Mouse (Mus musculus) CH12.LX (cell line): ENCODE measurements around the gene Gsc. TPM values are rescaled to one million over a fixed set of nuclear protein-coding genes. Genes with fewer than 3 reads are reported as not detected.

Experiments used
- DNase-seq: peaks from one replicate; pipeline ENCODE4 v3.0.0-alpha.2; 2013; ENCODE audit errors: extremely low read depth
- H3K27ac ChIP-seq: 2 replicates; pipeline ENCODE4 v1.5.1; 2012; ENCODE audit warnings: low read depth, mild to moderate bottlenecking, control low read depth, moderate library complexity; ENCODE audit not compliant: insufficient read depth
- H3K27me3 ChIP-seq: replicated peaks from 2 replicates; pipeline ENCODE3; 2012; ENCODE audit warnings: inconsistent platforms
- H3K36me3 ChIP-seq, 2 experiments: replicated peaks in 1 of 2; 2 replicates each; pipeline versions ENCODE3 to v1.6.1; 2012; ENCODE audit warnings: inconsistent platforms in 1 of 2, low read length in 1 of 2, mild to moderate bottlenecking in 1 of 2, mixed read lengths in 1 of 2, moderate library complexity in 1 of 2; ENCODE audit not compliant: control insufficient read depth in 1 of 2, insufficient read depth in 1 of 2
- H3K4me1 ChIP-seq, 2 experiments: 2 replicates each; pipeline ENCODE4 v1.6.1; 2012; ENCODE audit warnings: inconsistent platforms in 1 of 2, moderate library complexity in 1 of 2; ENCODE audit not compliant: insufficient read depth in 2 of 2, control insufficient read depth in 1 of 2
- H3K4me2 ChIP-seq: 2 replicates; pipeline ENCODE4 v1.6.1; 2012; ENCODE audit warnings: low read depth, mild to moderate bottlenecking, control low read depth; ENCODE audit not compliant: poor library complexity, insufficient read depth, severe bottlenecking
- H3K4me3 ChIP-seq, 3 experiments: fragments of 150-350 bp in 1 of 3; sonication (generic) in 1 of 3; replicated peaks in 1 of 3; 2 replicates each; pipeline versions ENCODE3 to v1.5.1; 2011 to 2012; ENCODE audit warnings: low read depth in 2 of 3, low read length in 2 of 3, mild to moderate bottlenecking in 2 of 3, moderate library complexity in 2 of 3, control low read depth in 1 of 3, improper control_type of control experiment in 1 of 3, inconsistent platforms in 1 of 3, mixed read lengths in 1 of 3; ENCODE audit not compliant: poor library complexity in 1 of 3
- H3K79me2 ChIP-seq: replicated peaks from 2 replicates; pipeline ENCODE4 v1.6.1; 2012; ENCODE audit warnings: mild to moderate bottlenecking, moderate library complexity; ENCODE audit not compliant: control insufficient read depth, poor library complexity, insufficient read depth, severe bottlenecking; ENCODE audit errors: extremely low read depth
- H3K9ac ChIP-seq: 2 replicates; pipeline ENCODE4 v1.6.1; 2012; ENCODE audit warnings: low read depth, mild to moderate bottlenecking, control low read depth, moderate library complexity; ENCODE audit not compliant: insufficient read depth
- H3K9me3 ChIP-seq: replicated peaks from 2 replicates; pipeline ENCODE3; 2012; ENCODE audit warnings: low read length, inconsistent platforms, mixed read lengths
- BHLHE40 ChIP-seq: IDR thresholded peaks from 2 replicates; pipeline ENCODE4 v1.6.1; 2011; ENCODE audit warnings: mild to moderate bottlenecking, low read depth, low read length, improper control_type of control experiment
- CHD1 ChIP-seq: IDR thresholded peaks from 2 replicates; pipeline ENCODE4 v1.6.1; 2012; ENCODE audit warnings: low read depth, low read length, improper control_type of control experiment, inconsistent platforms
- CTCF ChIP-seq, 2 experiments: IDR thresholded peaks in 1 of 2; conservative IDR thresholded peaks in 1 of 2; 2 replicates each; pipeline ENCODE4 v1.5.1; 2011 to 2012; ENCODE audit warnings: low read depth in 2 of 2, low read length in 2 of 2, improper control_type of control experiment in 1 of 2, inconsistent platforms in 1 of 2, mild to moderate bottlenecking in 1 of 2, moderate library complexity in 1 of 2
- E2F4 ChIP-seq: IDR thresholded peaks from 2 replicates; pipeline ENCODE4 v1.6.1; 2011; ENCODE audit warnings: low read depth, low read length, improper control_type of control experiment; ENCODE audit not compliant: insufficient replicate concordance
- HCFC1 ChIP-seq: IDR thresholded peaks from 2 replicates; pipeline ENCODE4 v1.6.1; 2012; ENCODE audit warnings: low read depth, mild to moderate bottlenecking, inconsistent platforms, low read length, improper control_type of control experiment
- IRF4 ChIP-seq: IDR thresholded peaks from 2 replicates; pipeline ENCODE4 v1.6.1; 2014; ENCODE audit warnings: low read depth, mild to moderate bottlenecking, inconsistent platforms, low read length, improper control_type of control experiment
- JUN ChIP-seq: IDR thresholded peaks from 2 replicates; pipeline ENCODE4 v1.6.1; 2011; ENCODE audit warnings: low read depth, mild to moderate bottlenecking, low read length, improper control_type of control experiment, moderate library complexity; ENCODE audit not compliant: insufficient read depth
- KAT2A ChIP-seq: IDR thresholded peaks from 2 replicates; pipeline ENCODE4 v1.6.1; 2012; ENCODE audit warnings: low read length, improper control_type of control experiment, inconsistent platforms; ENCODE audit not compliant: insufficient replicate concordance
- MAFK ChIP-seq: IDR thresholded peaks from 2 replicates; pipeline ENCODE4 v1.6.1; 2011; ENCODE audit warnings: low read length, improper control_type of control experiment; ENCODE audit not compliant: insufficient replicate concordance
- MAX ChIP-seq: IDR thresholded peaks from 2 replicates; pipeline ENCODE4 v1.6.1; 2011; ENCODE audit warnings: low read length, improper control_type of control experiment
- MAZ ChIP-seq: IDR thresholded peaks from 2 replicates; pipeline ENCODE4 v1.6.1; 2012; ENCODE audit warnings: low read depth, mild to moderate bottlenecking, inconsistent platforms, low read length, improper control_type of control experiment, moderate library complexity
- MEF2A ChIP-seq: IDR thresholded peaks from 2 replicates; pipeline ENCODE4 v1.6.1; 2014; ENCODE audit warnings: low read depth, mild to moderate bottlenecking, inconsistent platforms, low read length, improper control_type of control experiment, borderline replicate concordance
- NELFE ChIP-seq: IDR thresholded peaks from 2 replicates; pipeline ENCODE4 v1.6.1; 2011; ENCODE audit warnings: low read depth, low read length, improper control_type of control experiment
- NRF1 ChIP-seq: IDR thresholded peaks from 2 replicates; pipeline ENCODE4 v1.6.1; 2014; ENCODE audit warnings: low read depth, mild to moderate bottlenecking, inconsistent platforms, low read length, improper control_type of control experiment, moderate library complexity
- PAX5 ChIP-seq: IDR thresholded peaks from 2 replicates; pipeline ENCODE4 v1.6.1; 2012; ENCODE audit warnings: low read length, inconsistent platforms, mixed read lengths
- POLR2AphosphoS2 ChIP-seq: IDR thresholded peaks from 2 replicates; pipeline ENCODE4 v1.6.1; 2011; ENCODE audit warnings: low read depth, low read length, improper control_type of control experiment
- RAD21 ChIP-seq: IDR thresholded peaks from 2 replicates; pipeline ENCODE4 v1.6.1; 2011; ENCODE audit warnings: low read depth, mild to moderate bottlenecking, low read length, improper control_type of control experiment, moderate library complexity
- RCOR1 ChIP-seq: conservative IDR thresholded peaks from 2 replicates; pipeline ENCODE4 v1.6.1; 2012; ENCODE audit warnings: low read depth, mild to moderate bottlenecking, inconsistent platforms, low read length, improper control_type of control experiment
- SIN3A ChIP-seq: IDR thresholded peaks from 2 replicates; pipeline ENCODE4 v1.6.1; 2012; ENCODE audit warnings: low read length, improper control_type of control experiment, inconsistent platforms
- SMC3 ChIP-seq: IDR thresholded peaks from 2 replicates; pipeline ENCODE4 v1.6.1; 2011; ENCODE audit warnings: low read depth, low read length, improper control_type of control experiment
- TBP ChIP-seq: conservative IDR thresholded peaks from 2 replicates; pipeline ENCODE4 v1.6.1; 2011; ENCODE audit warnings: low read depth, low read length, improper control_type of control experiment
- TCF12 ChIP-seq: IDR thresholded peaks from 2 replicates; pipeline ENCODE4 v1.6.1; 2014; ENCODE audit warnings: low read depth, mild to moderate bottlenecking, inconsistent platforms, low read length, improper control_type of control experiment
- UBTF ChIP-seq: IDR thresholded peaks from 2 replicates; pipeline ENCODE4 v1.6.1; 2012; ENCODE audit warnings: low read depth, mild to moderate bottlenecking, inconsistent platforms, low read length, improper control_type of control experiment, moderate library complexity
- USF1 ChIP-seq: IDR thresholded peaks from 2 replicates; pipeline ENCODE4 v1.6.1; 2014; ENCODE audit warnings: low read depth, mild to moderate bottlenecking, inconsistent platforms, low read length, improper control_type of control experiment
- ZC3H11A ChIP-seq: IDR thresholded peaks from 2 replicates; pipeline ENCODE4 v1.6.1; 2012; ENCODE audit warnings: low read depth, mild to moderate bottlenecking, inconsistent platforms, low read length, improper control_type of control experiment
- ZKSCAN1 ChIP-seq: IDR thresholded peaks from 2 replicates; pipeline ENCODE4 v1.6.1; 2012; ENCODE audit warnings: low read depth, inconsistent platforms, low read length, improper control_type of control experiment, borderline replicate concordance
- ZMIZ1 ChIP-seq: IDR thresholded peaks from 2 replicates; pipeline ENCODE4 v1.6.1; 2012; ENCODE audit warnings: low read depth, mild to moderate bottlenecking, inconsistent platforms, low read length, improper control_type of control experiment
- ZNF384 ChIP-seq: IDR thresholded peaks from 2 replicates; pipeline ENCODE4 v1.6.1; 2012; ENCODE audit warnings: low read depth, low read length, improper control_type of control experiment, inconsistent platforms
- dilution Hi-C: fragments of 300-500 bp; cut with MboI; formaldehyde crosslinking; loops from 2 replicates; pipeline ENCODE4 v1.14.3; 2020; ENCODE audit warnings: low sequenced_read_pairs; ENCODE audit not compliant: extremely low pct_unique_long_range_greater_than_20kb, extremely low pct_ligation_motif_present
- in situ Hi-C: fragments of 300-500 bp; cut with MboI; formaldehyde crosslinking; loops from 3 replicates; pipeline ENCODE4 v1.14.3; 2019; ENCODE audit warnings: low sequenced_read_pairs, low pct_ligation_motif_present, low pct_unique_long_range_greater_than_20kb, mixed read lengths
- polyA plus RNA-seq: library from polyadenylated mRNA; unstranded; fragments of >175 nt; gene quantifications from 2 replicates; pipeline ENCODE4 v1.2.1, GENCODE M21; 2012; ENCODE audit warnings: low read depth; ENCODE audit not compliant: insufficient read length
- total RNA-seq, 2 experiments: library from RNA; depleted of rRNA; stranded (reverse); fragments of 300-350 nt in 1 of 2; fragments of >200 nt in 1 of 2; gene quantifications; 2 replicates each; pipeline ENCODE4 v1.2.3; 2012 to 2014

Gene Gsc
- total and polyA plus RNA-seq, 3 experiments: not detected

- in situ Hi-C loops: no loop called here
- H3K79me2 ChIP-seq: no peaks in the 10 kb centered on the region
- H3K4me3 ChIP-seq: no peak overlapping the region
- H3K4me2 ChIP-seq: no peak overlapping the region
- no peak for DNase-seq
- TF ChIP-seq MAX (no peak), MAFK (no peak), BHLHE40 (no peak), ZC3H11A (no peak), POLR2AphosphoS2 (no peak), MAZ (no peak), NELFE (no peak), ZKSCAN1 (no peak), RCOR1 (no peak), E2F4 (no peak), CHD1 (no peak), JUN (no peak), SMC3 (no peak), TBP (no peak), IRF4 (no peak), USF1 (no peak), HCFC1 (no peak), MEF2A (no peak)
- TF ChIP-seq, all 38 proteins: peak for 0
- H3K4me1 ChIP-seq: no peaks in the 10 kb centered on the region
- H3K36me3 ChIP-seq: no peaks in the 10 kb centered on the region
- dilution Hi-C loops: no loop called here
- no peak overlapping the region for H3K27ac ChIP-seq
- H3K9me3 ChIP-seq: peaks cover 2% of the 10 kb centered on the region
- no peak overlapping the region for H3K9ac ChIP-seq
- H3K27me3 ChIP-seq: peaks cover 83% of the 10 kb centered on the region
Measured at GRCm38 (mm10) chr12:104481007-104481406, 7.9 kb upstream of the Gsc start.

GRCm38 (mm10) chr12:104478193-104478592 lies 5.1 kb upstream of the Gsc start:
- H3K4me1 ChIP-seq: no peaks in the 10 kb centered on the region
- in situ Hi-C loops: no loop called here
- no peaks in the 10 kb centered on the region for H3K79me2 ChIP-seq
- DNase-seq: no peak
- TF ChIP-seq ZNF384: no peak
- no peak for TF ChIP-seq TCF12
- no peak for TF ChIP-seq CTCF (conservative IDR thresholded peaks at IDR 0.05 in 1 of 2, IDR thresholded peaks at IDR 0.05 in 1 of 2; ENCODE audit: low read depth in 2 of 2, low read length in 2 of 2)
- TF ChIP-seq PAX5: no peak
- no peak for TF ChIP-seq RAD21
- no peak for TF ChIP-seq ZKSCAN1
- TF ChIP-seq E2F4: no peak
- TF ChIP-seq UBTF: no peak
- TF ChIP-seq SIN3A: no peak
- no peak for TF ChIP-seq KAT2A
- TF ChIP-seq RCOR1: no peak
- TF ChIP-seq TBP: no peak
- TF ChIP-seq MAZ: no peak
- TF ChIP-seq JUN: no peak
- no peak for TF ChIP-seq MAFK
- no peak for TF ChIP-seq NRF1
- no peak for TF ChIP-seq ZMIZ1
- H3K9ac ChIP-seq: no peak overlapping the region
- peaks cover 9% of the 10 kb centered on the region for H3K9me3 ChIP-seq
- dilution Hi-C loops: no loop called here
- H3K4me3 ChIP-seq: no peak overlapping the region
- no peak overlapping the region for H3K4me2 ChIP-seq
- peaks cover 75% of the 10 kb centered on the region for H3K27me3 ChIP-seq
- no peaks in the 10 kb centered on the region for H3K36me3 ChIP-seq
- no peak overlapping the region for H3K27ac ChIP-seq
